Mouse (Mus musculus) forebrain, embryonic 13.5 days (tissue): ENCODE results near the gene Ap2a2. TPM values are rescaled to one million over a fixed set of nuclear protein-coding genes. Genes with fewer than 3 reads are reported as not detected.

Experiments
- ATAC-seq: fragments of 200-750 bp; cut with Nextera tagmentation; 2 replicates; pipeline ENCODE4 v1.8.0; 2017
- H3K27ac ChIP-seq: fragments of 300-500 bp; sonication (generic); 2 replicates; pipeline ENCODE4 v1.5.1; 2015; ENCODE audit warnings: inconsistent platforms, mild to moderate bottlenecking, moderate library complexity
- H3K27me3 ChIP-seq: fragments of 300-500 bp; sonication (generic); 2 replicates; pipeline ENCODE4 v1.6.1; 2015; ENCODE audit warnings: mild to moderate bottlenecking, inconsistent platforms
- H3K36me3 ChIP-seq: fragments of 300-500 bp; sonication (generic); 2 replicates; pipeline ENCODE4 v1.6.1; 2015; ENCODE audit warnings: mild to moderate bottlenecking, inconsistent platforms; ENCODE audit not compliant: poor library complexity, severe bottlenecking
- H3K4me1 ChIP-seq: fragments of 300-500 bp; sonication (generic); 2 replicates; pipeline ENCODE4 v1.6.1; 2015; ENCODE audit warnings: inconsistent platforms
- H3K4me2 ChIP-seq: fragments of 300-500 bp; sonication (generic); 2 replicates; pipeline ENCODE4 v1.6.1; 2015; ENCODE audit warnings: inconsistent platforms, mild to moderate bottlenecking, moderate library complexity
- H3K4me3 ChIP-seq: fragments of 300-500 bp; sonication (generic); 2 replicates; pipeline ENCODE4 v1.5.1; 2015; ENCODE audit warnings: mild to moderate bottlenecking, inconsistent platforms
- H3K9ac ChIP-seq: fragments of 300-500 bp; sonication (generic); 2 replicates; pipeline ENCODE4 v1.6.1; 2015; ENCODE audit warnings: mild to moderate bottlenecking, inconsistent platforms
- H3K9me3 ChIP-seq: fragments of 300-500 bp; sonication (generic); replicated peaks from 2 replicates; pipeline ENCODE4 v1.6.1; 2016; ENCODE audit warnings: inconsistent platforms
- WGBS: fragments of 180-500 bp; shearing (Covaris S2); methylation state at CpG from one replicate; pipeline ENCODE4 v1.1.7; 2015; 5-methylcytosine and 5-hydroxymethylcytosine counted together
- polyA plus RNA-seq: library from polyadenylated mRNA; unstranded; fragments of >200 nt; fragmentation: Nextera tagmentation; extraction: Ambion mirVana; gene quantifications from 2 replicates; pipeline ENCODE4 v1.2.1, GENCODE M21; 2015

Gene Ap2a2
- polyA plus RNA-seq, result 83.2 and 93.1 TPM in 2 replicates

GRCm38 (mm10) chr7:141561682-141562391, at the start of gene Ap2a2:
TSS of gene Ap2a2 (plus strand) at chr7:141562173.
- WGBS, result under 1% methylated on average over 70 of the region's 72 CpGs
- peak; percentile 96 for ATAC-seq
- peak within 1 kb of the TSS; percentile 83 for H3K4me2 ChIP-seq
- H3K27me3 ChIP-seq, result peaks cover 5% of the 10 kb centered on the region; the same call in 1 of the 2 replicates
- H3K9me3 ChIP-seq, result no peaks in the 10 kb centered on the region
- peak within 1 kb of the TSS; percentile 97 for H3K4me3 ChIP-seq
- H3K9ac ChIP-seq, result peak within 1 kb of the TSS; percentile 98
- H3K27ac ChIP-seq, result peak within 1 kb of the TSS; percentile 78
- H3K36me3 ChIP-seq, result no peaks in the 10 kb centered on the region
- H3K4me1 ChIP-seq, result peaks cover 32% of the 10 kb centered on the region

- H3K36me3 ChIP-seq, result peaks cover 47% of the 10 kb centered on the region
- 92% methylated on average over 4 of the region's 4 CpGs for WGBS
- ATAC-seq, result no peak
These were observed 44.3 kb upstream of the Ap2a2 start for GRCm38 (mm10) chr7:141517638-141518037.

GRCm38 (mm10) chr7:141518296-141518695, 43.7 kb upstream of the Ap2a2 start:
- H3K27ac ChIP-seq, result no peak overlapping the region
- H3K4me1 ChIP-seq, result no peaks in the 10 kb centered on the region
- no peak overlapping the region for H3K4me2 ChIP-seq
- 82% methylated on average over 5 of the region's 5 CpGs for WGBS
- no peaks in the 10 kb centered on the region for H3K9me3 ChIP-seq
- peaks cover 44% of the 10 kb centered on the region for H3K36me3 ChIP-seq
- H3K4me3 ChIP-seq, result no peak overlapping the region
- ATAC-seq, result no peak
- no peak overlapping the region for H3K9ac ChIP-seq
- no peaks in the 10 kb centered on the region for H3K27me3 ChIP-seq

More at GRCm38 (mm10) chr7:141517638-141518037, 44.3 kb upstream of the Ap2a2 start:
- Histone ChIP-seq H3K9me3 (no peaks in the 10 kb centered on the region), H3K9ac (no peak overlapping the region), H3K4me2 (no peak overlapping the region), H3K27ac (no peak overlapping the region), H3K4me1 (no peaks in the 10 kb centered on the region), H3K27me3 (no peaks in the 10 kb centered on the region), H3K4me3 (no peak overlapping the region)

- Histone ChIP-seq H3K9me3 (no peaks in the 10 kb centered on the region), H3K36me3 (peaks cover 39% of the 10 kb centered on the region), H3K27me3 (no peaks in the 10 kb centered on the region), H3K4me2 (no peak overlapping the region), H3K9ac (no peak overlapping the region; the same call in 1 of the 2 replicates), H3K4me1 (no peaks in the 10 kb centered on the region), H3K27ac (no peak overlapping the region), H3K4me3 (no peak overlapping the region)
- WGBS, result 90% methylated on average over 3 of the region's 3 CpGs
- ATAC-seq, result no peak
These were observed 43.0 kb upstream of the Ap2a2 start for GRCm38 (mm10) chr7:141518926-141519325.

- Histone ChIP-seq H3K27me3 (no peaks in the 10 kb centered on the region), H3K27ac (no peak overlapping the region), H3K9ac (no peak overlapping the region), H3K4me1 (no peaks in the 10 kb centered on the region), H3K36me3 (peaks cover 37% of the 10 kb centered on the region), H3K9me3 (no peaks in the 10 kb centered on the region), H3K4me2 (no peak overlapping the region), H3K4me3 (no peak overlapping the region)
- 84% methylated on average over 1 of the region's 1 CpGs for WGBS
- ATAC-seq, result no peak
These were observed 42.2 kb upstream of the Ap2a2 start for GRCm38 (mm10) chr7:141519795-141520194.

GRCm38 (mm10) chr7:141523007-141523406, 39.0 kb upstream of the Ap2a2 start:
- H3K9me3 ChIP-seq, result no peaks in the 10 kb centered on the region
- no peaks in the 10 kb centered on the region for H3K4me1 ChIP-seq
- no peak for ATAC-seq
- H3K36me3 ChIP-seq, result peaks cover 35% of the 10 kb centered on the region
- H3K4me2 ChIP-seq, result no peak overlapping the region
- no peak overlapping the region for H3K9ac ChIP-seq
- 48% methylated on average over 4 of the region's 4 CpGs for WGBS
- H3K27ac ChIP-seq, result no peak overlapping the region
- no peaks in the 10 kb centered on the region for H3K27me3 ChIP-seq
- H3K4me3 ChIP-seq, result no peak overlapping the region

GRCm38 (mm10) chr7:141524271-141524670, 37.7 kb upstream of the Ap2a2 start:
- Histone ChIP-seq H3K4me2 (no peak overlapping the region), H3K27me3 (no peaks in the 10 kb centered on the region), H3K9ac (no peak overlapping the region), H3K27ac (no peak overlapping the region), H3K9me3 (no peaks in the 10 kb centered on the region), H3K4me3 (no peak overlapping the region), H3K36me3 (peaks cover 48% of the 10 kb centered on the region), H3K4me1 (no peaks in the 10 kb centered on the region)
- 90% methylated on average over 4 of the region's 4 CpGs for WGBS
- ATAC-seq, result no peak

GRCm38 (mm10) chr7:141524760-141525579, 37.0 kb upstream of the Ap2a2 start:
- H3K4me1 ChIP-seq, result no peaks in the 10 kb centered on the region
- no peak overlapping the region for H3K4me3 ChIP-seq
- H3K36me3 ChIP-seq, result peaks cover 53% of the 10 kb centered on the region
- peak overlapping the region; percentile 1; the same call in 1 of the 2 replicates for H3K27ac ChIP-seq
- no peaks in the 10 kb centered on the region for H3K27me3 ChIP-seq
- WGBS, result 53% methylated on average over 6 of the region's 6 CpGs
- ATAC-seq, result peak; percentile 91
- H3K4me2 ChIP-seq, result no peak overlapping the region
- H3K9me3 ChIP-seq, result no peaks in the 10 kb centered on the region
- peak overlapping the region; percentile 19; the same call in 1 of the 2 replicates for H3K9ac ChIP-seq

- 91% methylated on average over 4 of the region's 4 CpGs for WGBS
These were observed 36.4 kb upstream of the Ap2a2 start for GRCm38 (mm10) chr7:141525580-141525925.

GRCm38 (mm10) chr7:141535570-141535969, 26.4 kb upstream of the Ap2a2 start:
- Histone ChIP-seq H3K4me1 (peaks cover 17% of the 10 kb centered on the region), H3K4me3 (no peak overlapping the region), H3K27ac (no peak overlapping the region), H3K27me3 (no peaks in the 10 kb centered on the region), H3K36me3 (peaks cover 5% of the 10 kb centered on the region; the same call in 1 of the 2 replicates), H3K9ac (no peak overlapping the region), H3K9me3 (no peaks in the 10 kb centered on the region), H3K4me2 (no peak overlapping the region)
- WGBS, result 77% methylated on average over 1 of the region's 1 CpGs
- ATAC-seq, result no peak

More at GRCm38 (mm10) chr7:141525580-141525925, 36.4 kb upstream of the Ap2a2 start:
- Histone ChIP-seq H3K9me3 (no peaks in the 10 kb centered on the region), H3K4me3 (no peak overlapping the region), H3K9ac (no peak overlapping the region), H3K27me3 (no peaks in the 10 kb centered on the region), H3K4me2 (no peak overlapping the region), H3K4me1 (no peaks in the 10 kb centered on the region), H3K36me3 (peaks cover 52% of the 10 kb centered on the region), H3K27ac (peak overlapping the region; percentile 1; the same call in 1 of the 2 replicates)
- peak; percentile 67 for ATAC-seq

- Histone ChIP-seq H3K9ac (peak overlapping the region; percentile 83), H3K27me3 (peaks cover 2% of the 10 kb centered on the region; the same call in 1 of the 2 replicates), H3K4me3 (peak overlapping the region; percentile 75), H3K4me2 (peak overlapping the region; percentile 69), H3K36me3 (no peaks in the 10 kb centered on the region), H3K27ac (peak overlapping the region; percentile 75), H3K4me1 (peaks cover 20% of the 10 kb centered on the region), H3K9me3 (no peaks in the 10 kb centered on the region)
- no peak; the same call in 1 of the 2 replicates for ATAC-seq
- WGBS, result 21% methylated on average over 18 of the region's 18 CpGs
These were observed 23.0 kb upstream of the Ap2a2 start for GRCm38 (mm10) chr7:141538852-141539555.
